Comparison of ENCODE assay signal across 8 mouse cellular contexts in genomic region chr11:54028044-54028951, GRCm38 (mm10). TPM values are rescaled to one million over a fixed set of nuclear protein-coding genes. Genes with fewer than 3 reads are reported as not detected.
DNase-seq lines count a peak whose midpoint lies in the region; ATAC-seq and TF ChIP-seq lines count a peak whose summit lies in the region.

Gene Slc22a4, minus strand, starts transcription at chr11:54028090.

- H3K36me3 ChIP-seq in kidney, embryonic 14.5 days (ENCODE audit: control insufficient read depth, insufficient read depth, low read length): no peaks in the 10 kb centered on the region
- H3K36me3 ChIP-seq in midbrain, postnatal 0 days (ENCODE audit: insufficient read depth, low read length): no peaks in the 10 kb centered on the region
- no peaks in the 10 kb centered on the region for H3K36me3 ChIP-seq in spleen, adult 2 months (ENCODE audit: control insufficient read depth, insufficient read depth, low read length)

- no peaks in the 10 kb centered on the region for H3K9me3 ChIP-seq in kidney, embryonic 14.5 days (ENCODE audit: control insufficient read depth, low read length)
- H3K9me3 ChIP-seq in midbrain, postnatal 0 days (ENCODE audit: low read length): no peaks in the 10 kb centered on the region

- TF ChIP-seq POLR2A in embryonic fibroblast, embryonic 13.5 days (IDR thresholded peaks at IDR 0.05; ENCODE audit: low read depth, low read length): peak; percentile 74
- no peak for TF ChIP-seq POLR2A in spleen, adult 2 months (IDR thresholded peaks at IDR 0.05; ENCODE audit: low read depth, low read length)

- TF ChIP-seq CTCF in embryonic fibroblast, embryonic 13.5 days (IDR thresholded peaks at IDR 0.05; ENCODE audit: borderline replicate concordance, insufficient read depth, low read length): no peak
- peak; percentile 51; the same call in 1 of the 2 replicates for TF ChIP-seq CTCF in midbrain, postnatal 0 days (IDR thresholded peaks at IDR 0.05)
- no peak for TF ChIP-seq CTCF in spleen, adult 2 months (IDR thresholded peaks at IDR 0.05; ENCODE audit: extremely low read depth, insufficient read depth, insufficient read length, insufficient replicate concordance)

- peak; percentile 92 for ATAC-seq in kidney, embryonic 14.5 days (ENCODE audit: low FRiP score, low TSS enrichment)
- peak; percentile 74 for ATAC-seq in midbrain, postnatal 0 days (ENCODE audit: low FRiP score)

- H3K27ac ChIP-seq in embryonic fibroblast, embryonic 13.5 days (ENCODE audit: insufficient read depth, low read length): no peak within 1 kb of the TSS
- no peak within 1 kb of the TSS for H3K27ac ChIP-seq in kidney, embryonic 14.5 days (ENCODE audit: low read depth, low read length)
- H3K27ac ChIP-seq in midbrain, postnatal 0 days (ENCODE audit: low read depth, low read length): peak within 1 kb of the TSS; percentile 57
- peak within 1 kb of the TSS; percentile 39; the same call in 1 of the 2 replicates for H3K27ac ChIP-seq in spleen, adult 2 months (ENCODE audit: insufficient read depth, low read length)

- H3K9ac ChIP-seq in kidney, embryonic 14.5 days (ENCODE audit: low read depth, low read length): peak within 1 kb of the TSS; percentile 52
- H3K9ac ChIP-seq in midbrain, postnatal 0 days (replicated peaks; ENCODE audit: low read length, poor library complexity, severe bottlenecking): peak within 1 kb of the TSS; percentile 84

- WGBS in kidney, embryonic 14.5 days: 2% methylated on average over 61 of the region's 61 CpGs
- 2% methylated on average over 61 of the region's 61 CpGs for WGBS in midbrain, postnatal 0 days
- 3% methylated on average over 61 of the region's 61 CpGs for WGBS in spleen, adult 2 months

- H3K4me2 ChIP-seq in kidney, embryonic 14.5 days (replicated peaks; ENCODE audit: low read depth, low read length): peak within 1 kb of the TSS; percentile 68
- peak within 1 kb of the TSS; percentile 89 for H3K4me2 ChIP-seq in midbrain, postnatal 0 days (ENCODE audit: low read depth, low read length, poor library complexity, severe bottlenecking)

- peaks cover 12% of the 10 kb centered on the region; the same call in 1 of the 2 replicates for H3K27me3 ChIP-seq in kidney, embryonic 14.5 days (ENCODE audit: control insufficient read depth, insufficient read depth, low read length)
- no peaks in the 10 kb centered on the region for H3K27me3 ChIP-seq in midbrain, postnatal 0 days (ENCODE audit: insufficient read depth, low read length)
- H3K27me3 ChIP-seq in spleen, adult 2 months (ENCODE audit: control insufficient read depth, insufficient read depth, low read length): 0 out of 2 replicates have a peak, but pooled peaks cover 1% of the 10 kb centered on the region

- H3K4me3 ChIP-seq in embryonic fibroblast, embryonic 13.5 days (ENCODE audit: insufficient read depth, low read length): peak within 1 kb of the TSS; percentile 10; the same call in 1 of the 2 replicates
- peak within 1 kb of the TSS; percentile 39 for H3K4me3 ChIP-seq in kidney, embryonic 14.5 days (ENCODE audit: low read length)
- H3K4me3 ChIP-seq in midbrain, postnatal 0 days (ENCODE audit: low read depth, low read length): peak within 1 kb of the TSS; percentile 55
- H3K4me3 ChIP-seq in spleen, adult 2 months (ENCODE audit: extremely low read depth, insufficient read depth, insufficient read length): peak within 1 kb of the TSS; percentile 51

- DNase-seq in 416B (ENCODE audit: low read depth): peak; percentile 10
- peak; percentile 92 for DNase-seq in brain, adult 2 months (ENCODE audit: low read depth, low spot score)
- peak; percentile 81 to 83 for DNase-seq in heart, adult 9 months (ENCODE audit: low spot score in 2 of 2)
- DNase-seq in liver: peak; percentile 95
- DNase-seq in midbrain, postnatal 0 days (ENCODE audit: low spot score): peak; percentile 66
- DNase-seq in spleen, adult 2 months (ENCODE audit: low read depth in 1 of 2, low spot score in 2 of 2): peak in 1 of 2 experiments; percentile 29

- no peaks in the 10 kb centered on the region; the same call in 1 of the 2 replicates for H3K4me1 ChIP-seq in embryonic fibroblast, embryonic 13.5 days (ENCODE audit: control insufficient read depth, insufficient read depth, low read length)
- H3K4me1 ChIP-seq in kidney, embryonic 14.5 days (ENCODE audit: control insufficient read depth, insufficient read depth, low read length): peaks cover 8% of the 10 kb centered on the region; the same call in 1 of the 2 replicates
- H3K4me1 ChIP-seq in midbrain, postnatal 0 days (ENCODE audit: insufficient read depth, low read length): peaks cover 14% of the 10 kb centered on the region
- H3K4me1 ChIP-seq in spleen, adult 2 months (ENCODE audit: control insufficient read depth, insufficient read depth, insufficient read length): peaks cover 2% of the 10 kb centered on the region; the same call in 1 of the 2 replicates

RNA-seq across cellular contexts. Expression of gene Slc22a4, which starts in this region (rescaled TPM):
- polyA plus RNA-seq in embryonic fibroblast, embryonic 13.5 days (2011; ENCODE audit: insufficient read length, low read depth, missing spikeins): 1.1 TPM in 1 of 2 replicates, not detected in the other
- 0.99 and 1.4 TPM in 2 replicates for polyA plus RNA-seq in kidney, embryonic 14.5 days (2014; fragmentation: Nextera tagmentation; extraction: Ambion mirVana)
- total RNA-seq in midbrain, postnatal 0 days (2014; rRNA removed): 6.2 and 8.3 TPM in 2 replicates
- 7.8 and 8.7 TPM in 2 replicates for polyA plus RNA-seq in midbrain, postnatal 0 days (2015; fragmentation: Nextera tagmentation; extraction: Ambion mirVana)
- polyA plus RNA-seq in spleen, adult 2 months (2012; rRNA removed): 4.6 and 5.4 TPM in 2 replicates

Comparison
In these comparisons a context has a peak if more than half of its experiments do, and no peak if none do; other contexts are left out.
1. H3K27ac ChIP-seq: peak in midbrain, postnatal 0 days (single experiment) and spleen, adult 2 months (single experiment); none in embryonic fibroblast, embryonic 13.5 days (single experiment) and kidney, embryonic 14.5 days (single experiment).
2. Peak in every context shown above with its lines, with median percentiles within 50 percentile points of each other: H3K4me3 ChIP-seq.